Mouse (Mus musculus) intestine, embryonic 16.5 days (tissue): ENCODE measurements at regions not wholly inside any gene's neighbourhood (a gene's known extent, or its start where the extent isn't known, plus 50 kb on each side); places are given as distances from the start of the nearest gene placed in this dataset.

Experiments
- ATAC-seq: fragments of 200-750 bp; cut with Nextera tagmentation; 2 replicates; pipeline ENCODE4 v1.8.0; 2017; ENCODE audit warnings: moderate TSS enrichment, moderate library complexity
- H3K27ac ChIP-seq: fragments of 300-500 bp; sonication (generic); 2 replicates; pipeline ENCODE4 v1.5.1; 2014; ENCODE audit warnings: mild to moderate bottlenecking, low read length
- H3K27me3 ChIP-seq: fragments of 300-500 bp; sonication (generic); replicated peaks from 2 replicates; pipeline ENCODE4 v1.6.1; 2014; ENCODE audit warnings: low read length, control low read depth, mixed read lengths; ENCODE audit not compliant: control insufficient read depth, insufficient read depth
- H3K36me3 ChIP-seq: fragments of 300-500 bp; sonication (generic); 2 replicates; pipeline ENCODE4 v1.6.1; 2014; ENCODE audit warnings: low read length, control low read depth; ENCODE audit not compliant: control insufficient read depth, insufficient read depth
- H3K4me1 ChIP-seq: fragments of 300-500 bp; sonication (generic); 2 replicates; pipeline ENCODE4 v1.6.1; 2014; ENCODE audit warnings: low read length, control low read depth, mixed read lengths; ENCODE audit not compliant: control insufficient read depth, insufficient read depth
- H3K4me2 ChIP-seq: fragments of 300-500 bp; sonication (generic); 2 replicates; pipeline ENCODE4 v1.6.1; 2014; ENCODE audit warnings: low read depth, low read length, control low read depth
- H3K4me3 ChIP-seq: fragments of 300-500 bp; sonication (generic); 2 replicates; pipeline ENCODE4 v1.5.1; 2014; ENCODE audit warnings: mild to moderate bottlenecking, low read length
- H3K9ac ChIP-seq: fragments of 300-500 bp; sonication (generic); 2 replicates; pipeline ENCODE4 v1.6.1; 2014; ENCODE audit warnings: low read depth, low read length
- H3K9me3 ChIP-seq: fragments of 300-500 bp; sonication (generic); 2 replicates; pipeline ENCODE4 v1.6.1; 2016; ENCODE audit warnings: low read length, control low read depth; ENCODE audit not compliant: control insufficient read depth
- WGBS: fragments of 180-500 bp; shearing (Covaris S2); extraction: QIAGEN DNeasy Blood & Tissue Kit; methylation state at CpG from one replicate; pipeline ENCODE4 v1.1.7; 2014; 5-methylcytosine and 5-hydroxymethylcytosine counted together

DNA sequence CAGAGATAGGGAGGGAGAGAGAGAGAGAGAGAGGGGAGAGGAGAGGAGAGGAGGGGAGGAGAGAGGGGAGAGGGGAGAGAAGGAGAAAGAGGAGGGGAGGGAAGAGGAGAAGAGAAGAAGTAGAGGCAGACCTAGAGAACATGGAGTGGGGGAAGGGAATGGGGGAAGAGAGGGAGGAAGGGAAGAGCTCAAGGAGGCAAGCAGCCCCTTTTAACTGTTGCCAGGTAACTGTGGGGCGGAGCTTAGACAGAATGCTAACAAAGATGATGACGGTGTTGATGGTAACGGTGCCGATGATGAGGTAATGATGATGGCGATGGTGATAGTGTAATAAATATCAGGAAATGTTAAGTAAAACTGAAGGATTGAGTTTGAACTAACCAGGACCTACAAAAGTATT, 90.7 kb downstream of the Barhl2 start:
- no peak for ATAC-seq
- WGBS, result 55% methylated on average over 5 of the region's 5 CpGs
- no peaks in the 10 kb centered on the region for H3K36me3 ChIP-seq
- no peak overlapping the region for H3K4me3 ChIP-seq
- no peaks in the 10 kb centered on the region for H3K4me1 ChIP-seq
- H3K9me3 ChIP-seq, result no peaks in the 10 kb centered on the region
- H3K9ac ChIP-seq, result no peak overlapping the region
- no peaks in the 10 kb centered on the region for H3K27me3 ChIP-seq
- H3K4me2 ChIP-seq, result no peak overlapping the region
- H3K27ac ChIP-seq, result no peak overlapping the region

DNA sequence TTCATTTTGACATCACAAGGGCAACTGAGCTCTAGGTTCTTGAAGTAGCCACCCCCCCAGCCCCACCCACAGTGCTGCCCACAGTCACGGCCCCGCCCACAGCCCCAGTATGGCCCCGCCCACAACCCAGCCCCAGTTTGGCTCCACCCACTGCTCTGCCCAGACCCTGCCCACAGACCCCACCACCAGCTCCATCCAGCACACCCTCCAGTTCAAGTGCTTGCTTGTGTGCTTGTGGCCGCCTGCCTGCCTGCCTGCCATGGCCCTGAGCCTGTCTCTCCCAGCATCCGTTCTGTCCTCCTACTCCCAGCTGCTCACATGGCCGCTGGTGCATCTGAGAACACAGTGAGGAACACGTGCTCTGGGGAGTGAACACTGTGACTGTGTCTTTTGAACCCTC, 92.0 kb downstream of the Barhl2 start:
- no peak for ATAC-seq
- H3K27me3 ChIP-seq, result no peaks in the 10 kb centered on the region
- no peaks in the 10 kb centered on the region for H3K9me3 ChIP-seq
- H3K27ac ChIP-seq, result no peak overlapping the region
- no peak overlapping the region for H3K4me2 ChIP-seq
- no peaks in the 10 kb centered on the region for H3K36me3 ChIP-seq
- 79% methylated on average over 7 of the region's 7 CpGs for whole genome bisulfite sequencing
- no peaks in the 10 kb centered on the region for H3K4me1 ChIP-seq
- no peak overlapping the region for H3K4me3 ChIP-seq
- H3K9ac ChIP-seq, result no peak overlapping the region

DNA sequence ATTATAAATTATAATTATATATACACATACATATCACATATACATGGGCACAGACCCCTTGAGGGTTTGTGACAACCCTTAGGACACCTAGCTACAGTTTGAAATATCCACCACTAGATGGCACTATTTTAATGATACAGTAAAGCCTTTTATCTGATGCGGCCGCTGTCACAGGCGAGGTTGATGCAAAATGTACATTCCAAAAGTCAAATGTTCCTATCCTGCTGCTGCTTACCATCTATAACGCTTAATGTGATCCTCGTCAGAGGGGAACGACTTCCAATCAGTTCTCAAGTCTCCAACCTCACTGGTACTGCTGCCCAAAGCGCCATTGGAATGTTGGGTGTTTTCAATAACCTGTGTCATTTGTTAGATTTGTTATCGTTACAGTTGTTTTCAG, 92.9 kb downstream of the Barhl2 start:
- Histone ChIP-seq H3K4me2 (no peak overlapping the region), H3K9ac (no peak overlapping the region), H3K4me1 (no peaks in the 10 kb centered on the region), H3K36me3 (no peaks in the 10 kb centered on the region), H3K27me3 (no peaks in the 10 kb centered on the region), H3K9me3 (no peaks in the 10 kb centered on the region), H3K27ac (no peak overlapping the region), H3K4me3 (no peak overlapping the region)
- 42% methylated on average over 8 of the region's 8 CpGs for WGBS
- ATAC-seq, result no peak

GRCm38 (mm10) chr5:106351348-106351747, 106.6 kb downstream of the Barhl2 start:
- Histone ChIP-seq H3K9ac (no peak overlapping the region), H3K27me3 (no peaks in the 10 kb centered on the region), H3K4me3 (no peak overlapping the region), H3K4me2 (no peak overlapping the region), H3K27ac (no peak overlapping the region), H3K4me1 (no peaks in the 10 kb centered on the region), H3K9me3 (no peaks in the 10 kb centered on the region), H3K36me3 (no peaks in the 10 kb centered on the region)
- WGBS, result 88% methylated on average over 8 of the region's 8 CpGs
- no peak for ATAC-seq

GRCm38 (mm10) chr5:106349851-106350515, 108.0 kb downstream of the Barhl2 start:
- Histone ChIP-seq H3K4me3 (no peak overlapping the region), H3K27ac (no peak overlapping the region), H3K9me3 (no peaks in the 10 kb centered on the region), H3K36me3 (no peaks in the 10 kb centered on the region), H3K9ac (no peak overlapping the region), H3K4me2 (no peak overlapping the region), H3K27me3 (no peaks in the 10 kb centered on the region), H3K4me1 (no peaks in the 10 kb centered on the region)
- ATAC-seq, result no peak
- WGBS, result 64% methylated on average over 10 of the region's 10 CpGs

- Histone ChIP-seq H3K27ac (no peak overlapping the region), H3K4me2 (no peak overlapping the region), H3K9ac (no peak overlapping the region), H3K9me3 (no peaks in the 10 kb centered on the region), H3K27me3 (peaks cover 3% of the 10 kb centered on the region; the same call in 1 of the 2 replicates), H3K4me1 (no peaks in the 10 kb centered on the region; the same call in 1 of the 2 replicates), H3K36me3 (no peaks in the 10 kb centered on the region), H3K4me3 (no peak overlapping the region)
- no peak for ATAC-seq
- 14% methylated on average over 8 of the region's 8 CpGs for WGBS
Measured at GRCm38 (mm10) chr5:106344308-106344707, 113.7 kb downstream of the Barhl2 start.

DNA sequence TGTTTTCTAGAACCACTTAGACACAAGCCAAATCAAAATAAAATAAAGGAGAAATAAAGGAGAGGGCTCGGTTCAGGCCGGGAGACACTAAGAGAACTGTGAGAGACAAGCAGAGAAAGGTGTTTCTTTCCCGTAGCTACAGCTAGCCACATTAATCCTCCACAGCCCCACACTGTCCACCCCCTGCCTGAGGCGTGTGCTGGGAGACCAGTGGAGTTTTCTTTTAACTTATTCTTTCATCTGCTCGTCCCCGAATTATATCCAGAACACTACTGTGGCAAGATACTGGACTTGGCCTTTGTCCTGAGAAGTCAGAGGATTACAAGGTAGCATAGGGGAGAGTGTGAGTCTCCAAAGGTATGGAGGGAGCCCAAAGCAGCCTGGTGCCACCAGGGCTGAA, 114.4 kb downstream of the Barhl2 start:
- Histone ChIP-seq H3K27ac (no peak overlapping the region), H3K9ac (no peak overlapping the region), H3K36me3 (no peaks in the 10 kb centered on the region), H3K4me3 (no peak overlapping the region), H3K27me3 (peaks cover 3% of the 10 kb centered on the region; the same call in 1 of the 2 replicates), H3K4me1 (no peaks in the 10 kb centered on the region; the same call in 1 of the 2 replicates), H3K4me2 (no peak overlapping the region), H3K9me3 (no peaks in the 10 kb centered on the region)
- no peak for ATAC-seq
- WGBS, result 52% methylated on average over 6 of the region's 6 CpGs

GRCm38 (mm10) chr5:106341361-106341760, 116.6 kb downstream of the Barhl2 start:
- Histone ChIP-seq H3K4me1 (no peaks in the 10 kb centered on the region; the same call in 1 of the 2 replicates), H3K4me2 (no peak overlapping the region), H3K9ac (no peak overlapping the region), H3K27me3 (peaks cover 3% of the 10 kb centered on the region; the same call in 1 of the 2 replicates), H3K27ac (no peak overlapping the region), H3K4me3 (no peak overlapping the region), H3K9me3 (no peaks in the 10 kb centered on the region), H3K36me3 (no peaks in the 10 kb centered on the region)
- 43% methylated on average over 12 of the region's 12 CpGs for WGBS
- no peak for ATAC-seq

GRCm38 (mm10) chr5:106335639-106336038, 122.3 kb downstream of the Barhl2 start:
- Histone ChIP-seq H3K27ac (no peak overlapping the region), H3K4me3 (no peak overlapping the region), H3K4me2 (no peak overlapping the region), H3K4me1 (no peaks in the 10 kb centered on the region), H3K27me3 (no peaks in the 10 kb centered on the region), H3K9me3 (no peaks in the 10 kb centered on the region), H3K9ac (no peak overlapping the region), H3K36me3 (no peaks in the 10 kb centered on the region)
- no peak for ATAC-seq
- 85% methylated on average over 11 of the region's 11 CpGs for WGBS

DNA sequence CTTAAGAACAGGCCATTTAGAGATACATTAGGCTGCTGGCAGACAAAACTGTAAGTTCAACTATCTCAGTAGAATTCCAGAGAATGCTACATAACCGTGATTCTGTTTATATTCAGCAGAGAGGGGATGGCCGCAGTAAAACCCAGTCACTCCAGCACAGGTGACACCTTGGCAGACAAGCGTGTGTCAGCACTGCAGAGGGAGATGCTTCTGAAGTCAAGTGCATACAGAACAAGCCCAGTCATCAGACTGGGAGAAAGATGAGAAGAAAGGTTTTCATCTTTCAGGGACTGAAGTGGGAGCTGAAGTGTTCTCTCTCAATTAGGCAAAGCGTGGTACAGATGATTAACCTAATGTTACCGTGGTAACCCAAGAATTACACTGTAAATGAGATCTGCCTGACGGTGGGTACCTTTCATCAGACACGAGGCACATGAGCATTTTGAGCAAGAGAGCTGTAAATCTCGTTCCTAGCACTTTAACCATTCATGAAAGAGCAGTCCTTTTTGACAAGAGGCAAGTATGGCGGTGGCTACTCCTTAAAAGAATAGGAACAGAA, 130.3 kb downstream of the Barhl2 start:
- 54% methylated on average over 9 of the region's 9 CpGs for WGBS
- ATAC-seq, result no peak

More for the DNA sequence above, 130.3 kb downstream of the Barhl2 start:
- Histone ChIP-seq H3K9ac (no peak overlapping the region), H3K27me3 (no peaks in the 10 kb centered on the region), H3K36me3 (no peaks in the 10 kb centered on the region), H3K4me1 (no peaks in the 10 kb centered on the region), H3K4me3 (no peak overlapping the region), H3K27ac (no peak overlapping the region), H3K9me3 (no peaks in the 10 kb centered on the region), H3K4me2 (no peak overlapping the region)
